20 mouse cellular contexts compared by ENCODE assay signal in the genomic region with DNA sequence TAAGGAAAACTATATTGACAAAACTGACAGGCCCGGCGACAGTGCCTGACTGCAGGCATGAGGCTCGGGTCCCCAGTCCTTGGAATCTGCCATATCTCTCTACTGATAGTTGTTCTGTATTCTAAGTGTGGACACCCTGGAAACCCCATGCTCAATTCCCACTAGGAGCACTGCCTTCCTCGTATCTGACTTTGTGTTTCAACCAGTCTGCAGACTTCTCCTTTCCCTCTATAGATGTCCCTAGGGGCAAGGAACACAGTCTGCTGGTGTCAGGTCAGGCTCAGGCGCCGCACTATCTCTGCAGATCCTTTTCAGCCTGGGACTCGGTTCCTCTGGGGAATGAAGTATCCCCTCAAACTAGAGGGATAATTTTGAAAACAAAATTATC. TPM values are rescaled to one million over a fixed set of nuclear protein-coding genes. Genes with fewer than 3 reads are reported as not detected.
DNase-seq lines count a peak whose midpoint lies in the region; ATAC-seq and TF ChIP-seq lines count a peak whose summit lies in the region.
"Had no signal": no experiment of that assay in that cellular context is flagged by ENCODE, and none has a peak within 500 bp of the region (broad histone marks: within the 10 kb centered on the region; RNA-seq: fewer than 3 reads in every experiment).

No protein-coding gene starts in this region.

- no peak overlapping the region for H3K9ac ChIP-seq in heart, embryonic 13.5 days
- H3K9ac ChIP-seq in intestine, embryonic 14.5 days (ENCODE audit: low read length) = no peak overlapping the region
- peak overlapping the region; percentile 54 for H3K9ac ChIP-seq in liver, embryonic 15.5 days

- TF ChIP-seq CTCF in G1E (IDR thresholded peaks at IDR 0.05; ENCODE audit: low read depth, low read length) = no peak

- no peak for DNase-seq in heart, adult 11 months
- no peak for DNase-seq in G1E (ENCODE audit: low spot score)
- DNase-seq in intestine, embryonic 14.5 days (ENCODE audit: low spot score) = no peak
- DNase-seq in thymus, postnatal 10 days (ENCODE audit: low spot score in 2 of 2) = no peak
- DNase-seq in layer of hippocampus, postnatal 36 days = no peak
- DNase-seq: thymus, adult 18-20 months had no signal

- no peak overlapping the region for H3K27ac ChIP-seq in heart, embryonic 13.5 days (replicated peaks)
- H3K27ac ChIP-seq in intestine, embryonic 14.5 days (ENCODE audit: low read depth) = 0 out of 2 replicates have a peak overlapping the region, but pooled peaks have one; percentile 7
- H3K27ac ChIP-seq in liver, embryonic 15.5 days (replicated peaks) = peak overlapping the region; percentile 90
- H3K27ac ChIP-seq: embryonic facial prominence, embryonic 12.5 days; kidney, postnatal 0 days had no signal

- peaks cover 21% of the 10 kb centered on the region for H3K4me1 ChIP-seq in heart, embryonic 13.5 days
- H3K4me1 ChIP-seq in G1E (ENCODE audit: insufficient read depth, low read depth, low read length) = peaks cover 91% of the 10 kb centered on the region
- H3K4me1 ChIP-seq in intestine, embryonic 14.5 days (replicated peaks; ENCODE audit: control insufficient read depth, insufficient read depth, low read length) = 0 out of 2 replicates have a peak, but pooled peaks cover 5% of the 10 kb centered on the region
- H3K4me1 ChIP-seq in liver, embryonic 15.5 days (replicated peaks) = peaks cover 93% of the 10 kb centered on the region

- H3K9me3 ChIP-seq in heart, embryonic 13.5 days = no peaks in the 10 kb centered on the region
- H3K9me3 ChIP-seq in G1E (replicated peaks) = no peaks in the 10 kb centered on the region
- H3K9me3 ChIP-seq in intestine, embryonic 14.5 days (ENCODE audit: control insufficient read depth, low read length) = no peaks in the 10 kb centered on the region
- H3K9me3 ChIP-seq in liver, embryonic 15.5 days (replicated peaks) = no peaks in the 10 kb centered on the region
- H3K9me3 ChIP-seq: embryonic facial prominence, embryonic 12.5 days; midbrain, embryonic 10.5 days had no signal

- 47% methylated on average over 7 of the region's 7 CpGs for WGBS in heart, embryonic 13.5 days
- WGBS in intestine, embryonic 14.5 days = 78% methylated on average over 7 of the region's 7 CpGs
- 40% methylated on average over 7 of the region's 7 CpGs for WGBS in liver, embryonic 15.5 days (ENCODE audit: insufficient replicate concordance)

- H3K27me3 ChIP-seq in heart, embryonic 13.5 days (replicated peaks) = peaks cover 38% of the 10 kb centered on the region
- no peaks in the 10 kb centered on the region for H3K27me3 ChIP-seq in G1E (ENCODE audit: insufficient read depth, low read length)
- no peaks in the 10 kb centered on the region for H3K27me3 ChIP-seq in intestine, embryonic 14.5 days (replicated peaks; ENCODE audit: control insufficient read depth, insufficient read depth, low read length)
- H3K27me3 ChIP-seq in liver, embryonic 15.5 days = no peaks in the 10 kb centered on the region

- H3K4me3 ChIP-seq in heart, embryonic 13.5 days = no peak overlapping the region
- H3K4me3 ChIP-seq in G1E (ENCODE audit: low read depth, low read length) = peak overlapping the region; percentile 67; the same call in 1 of the 2 replicates
- no peak overlapping the region for H3K4me3 ChIP-seq in intestine, embryonic 14.5 days (ENCODE audit: low read depth, low read length)
- peak overlapping the region; percentile 51 for H3K4me3 ChIP-seq in liver, embryonic 15.5 days (replicated peaks)

- ATAC-seq in heart, embryonic 13.5 days (ENCODE audit: extremely low read depth, insufficient number of reproducible peaks, low FRiP score, low TSS enrichment) = no peak
- no peak for ATAC-seq in G1E (ENCODE audit: extremely low read depth, insufficient number of reproducible peaks, low FRiP score, poor library complexity, severe bottlenecking)
- ATAC-seq in intestine, embryonic 14.5 days (replicated peaks; ENCODE audit: low FRiP score, low TSS enrichment, low read depth) = no peak
- no peak for ATAC-seq in liver, embryonic 15.5 days (ENCODE audit: insufficient read depth)

- H3K4me2 ChIP-seq in heart, embryonic 13.5 days = peak overlapping the region; percentile 79; the same call in 1 of the 2 replicates
- H3K4me2 ChIP-seq in intestine, embryonic 14.5 days (ENCODE audit: low read length) = no peak overlapping the region
- H3K4me2 ChIP-seq in liver, embryonic 15.5 days = peak overlapping the region; percentile 74

- H3K36me3 ChIP-seq in heart, embryonic 13.5 days = no peaks in the 10 kb centered on the region
- peaks cover 7% of the 10 kb centered on the region for H3K36me3 ChIP-seq in G1E (replicated peaks)
- H3K36me3 ChIP-seq in intestine, embryonic 14.5 days (ENCODE audit: control insufficient read depth, insufficient read depth, low read length) = no peaks in the 10 kb centered on the region
- H3K36me3 ChIP-seq in liver, embryonic 15.5 days (replicated peaks) = no peaks in the 10 kb centered on the region
- H3K36me3 ChIP-seq: embryonic facial prominence, embryonic 12.5 days; midbrain, embryonic 10.5 days had no signal

RNA-seq across cellular contexts. Expression of gene Pklr, which starts 2.9 kb away (rescaled TPM):
- 0.98 and 5.3 TPM in 2 replicates for polyA plus RNA-seq in heart, embryonic 13.5 days (2015; fragmentation: Nextera tagmentation; extraction: Ambion mirVana)
- 36.9 and 51.2 TPM in 2 replicates for total RNA-seq in G1E (2014; fragmentation: Nextera tagmentation)
- total RNA-seq in G1E (2017) = 22.9 and 31.8 TPM in 2 replicates
- polyA plus RNA-seq in G1E (2012) = 37.7 and 80.3 TPM in 2 replicates
- 13.3 and 15.8 TPM in 2 replicates for polyA plus RNA-seq in intestine, embryonic 14.5 days (2014; fragmentation: Nextera tagmentation; extraction: Ambion mirVana)
- 102 and 104 TPM in 2 replicates for polyA plus RNA-seq in liver, embryonic 15.5 days (2015; fragmentation: Nextera tagmentation; extraction: Ambion mirVana)
- total RNA-seq in layer of hippocampus, postnatal 36 days (2021) = not detected
- total RNA-seq: adrenal gland, postnatal 36 days; gastrocnemius, postnatal 14 days; left cerebral cortex, postnatal 14 days; neutrophil, adult 5-6 weeks had no signal
- polyA plus RNA-seq: C2C12; inflammation-experienced regulatory T-cells, adult 6 months; urinary bladder, adult 2 months had no signal

RNA-seq across cellular contexts. Expression of gene Hcn3, which starts 26.9 kb away (rescaled TPM):
- 0.68 and 1.0 TPM in 2 replicates for polyA plus RNA-seq in heart, embryonic 13.5 days (2015; fragmentation: Nextera tagmentation; extraction: Ambion mirVana)
- total RNA-seq in G1E (2014; fragmentation: Nextera tagmentation) = 0.53 TPM in 1 of 2 replicates, not detected in the other
- total RNA-seq in G1E (2017) = 0.27 and 0.41 TPM in 2 replicates
- polyA plus RNA-seq in G1E (2012) = 0.85 and 1.0 TPM in 2 replicates
- polyA plus RNA-seq in intestine, embryonic 14.5 days (2014; fragmentation: Nextera tagmentation; extraction: Ambion mirVana) = 1.8 and 2.5 TPM in 2 replicates
- 0.43 and 0.45 TPM in 2 replicates for polyA plus RNA-seq in liver, embryonic 15.5 days (2015; fragmentation: Nextera tagmentation; extraction: Ambion mirVana)
- 10 to 100 TPM; 11.8 to 12.1 TPM for total RNA-seq in layer of hippocampus, postnatal 36 days (2021)

RNA-seq across cellular contexts. Expression of gene Fdps, which starts 31.3 kb away (rescaled TPM):
- polyA plus RNA-seq in heart, embryonic 13.5 days (2015; fragmentation: Nextera tagmentation; extraction: Ambion mirVana) = 119 and 130 TPM in 2 replicates
- total RNA-seq in G1E (2014; fragmentation: Nextera tagmentation) = 59.4 and 73.1 TPM in 2 replicates
- 481 and 571 TPM in 2 replicates for total RNA-seq in G1E (2017)
- polyA plus RNA-seq in G1E (2012) = 11.2 and 22.5 TPM in 2 replicates
- polyA plus RNA-seq in intestine, embryonic 14.5 days (2014; fragmentation: Nextera tagmentation; extraction: Ambion mirVana) = 352 and 412 TPM in 2 replicates
- 339 and 359 TPM in 2 replicates for polyA plus RNA-seq in liver, embryonic 15.5 days (2015; fragmentation: Nextera tagmentation; extraction: Ambion mirVana)
- total RNA-seq in layer of hippocampus, postnatal 36 days (2021) = 10 to 100 TPM; 78.8 to 80.0 TPM

RNA-seq across cellular contexts. Expression of gene Clk2, which starts 31.5 kb away (rescaled TPM):
- 16.9 and 17.4 TPM in 2 replicates for polyA plus RNA-seq in heart, embryonic 13.5 days (2015; fragmentation: Nextera tagmentation; extraction: Ambion mirVana)
- total RNA-seq in G1E (2014; fragmentation: Nextera tagmentation) = 130 and 131 TPM in 2 replicates
- total RNA-seq in G1E (2017) = 78.9 and 80.9 TPM in 2 replicates
- 72.3 and 73.3 TPM in 2 replicates for polyA plus RNA-seq in G1E (2012)
- polyA plus RNA-seq in intestine, embryonic 14.5 days (2014; fragmentation: Nextera tagmentation; extraction: Ambion mirVana) = 24.9 and 25.3 TPM in 2 replicates
- 8.5 and 10.1 TPM in 2 replicates for polyA plus RNA-seq in liver, embryonic 15.5 days (2015; fragmentation: Nextera tagmentation; extraction: Ambion mirVana)
- 10 to 100 TPM; 52.0 to 53.4 TPM for total RNA-seq in layer of hippocampus, postnatal 36 days (2021)

RNA-seq across cellular contexts. Expression of gene Gm43738, which starts 32.2 kb away (rescaled TPM):
- not detected in 2 replicates for polyA plus RNA-seq in heart, embryonic 13.5 days (2015; fragmentation: Nextera tagmentation; extraction: Ambion mirVana)
- total RNA-seq in G1E (2014; fragmentation: Nextera tagmentation) (not detected in 2 replicates), G1E (2017) (not detected in 2 replicates)
- polyA plus RNA-seq in G1E (2012) = 1.6 and 4.3 TPM in 2 replicates
- 0.20 TPM in 1 of 2 replicates, not detected in the other for polyA plus RNA-seq in intestine, embryonic 14.5 days (2014; fragmentation: Nextera tagmentation; extraction: Ambion mirVana)
- not detected in 2 replicates for polyA plus RNA-seq in liver, embryonic 15.5 days (2015; fragmentation: Nextera tagmentation; extraction: Ambion mirVana)
- total RNA-seq in layer of hippocampus, postnatal 36 days (2021) = not detected
- total RNA-seq: gastrocnemius, postnatal 14 days; left cerebral cortex, postnatal 14 days; neutrophil, adult 5-6 weeks had no signal
- polyA plus RNA-seq: cortical plate, adult 2 months; embryonic facial prominence, embryonic 12.5 days; heart, embryonic 16.5 days; inflammation-experienced regulatory T-cells, adult 6 months; kidney, postnatal 0 days; midbrain, embryonic 10.5 days; urinary bladder, adult 2 months had no signal

Comparison
In these comparisons a context has a peak if more than half of its experiments do, and no peak if none do; other contexts are left out.
1. H3K4me3 ChIP-seq: peak in G1E (single experiment) and liver, embryonic 15.5 days (single experiment); none in heart, embryonic 13.5 days (single experiment) and intestine, embryonic 14.5 days (single experiment).